Mouse (Mus musculus) heart, adult 11 months (tissue): ENCODE results near the gene Clybl.

ENCODE experiments used
- DNase-seq: peaks from one replicate; pipeline ENCODE4 v3.0.0; 2022

The Clybl gene

GRCm38 (mm10) chr14:122389684-122390370 lies 208.3 kb downstream of the Clybl start:
- peak; percentile 31 for DNase-seq

GRCm38 (mm10) chr14:122390935-122391334 lies 209.4 kb downstream of the Clybl start:
- no peak for DNase-seq

GRCm38 (mm10) chr14:122393119-122393518 lies 211.6 kb downstream of the Clybl start:
- DNase-seq = no peak

- peak; percentile 74 for DNase-seq
These were observed 217.2 kb downstream of the Clybl start for GRCm38 (mm10) chr14:122398676-122399075.

- peak; percentile 51 for DNase-seq
These were observed 218.4 kb downstream of the Clybl start for GRCm38 (mm10) chr14:122399906-122400305.

- DNase-seq = peak; percentile 45
These were observed 220.4 kb downstream of the Clybl start for GRCm38 (mm10) chr14:122401886-122402285.

GRCm38 (mm10) chr14:122402716-122403258 lies 221.3 kb downstream of the Clybl start:
- peak; percentile 53 for DNase-seq

- DNase-seq = peak; percentile 78
These were observed 222.0 kb downstream of the Clybl start for GRCm38 (mm10) chr14:122403422-122403940.

- DNase-seq = peak; percentile 62
These were observed 223.2 kb downstream of the Clybl start for GRCm38 (mm10) chr14:122404596-122405154.

GRCm38 (mm10) chr14:122405236-122405635 lies 223.7 kb downstream of the Clybl start:
- peak; percentile 44 for DNase-seq

- DNase-seq = peak; percentile 76
These were observed 224.5 kb downstream of the Clybl start for GRCm38 (mm10) chr14:122405897-122406540.

GRCm38 (mm10) chr14:122406541-122407219 lies 225.2 kb downstream of the Clybl start:
- DNase-seq = peak; percentile 85

- no peak for DNase-seq
These were observed 231.5 kb downstream of the Clybl start for GRCm38 (mm10) chr14:122412841-122413541.

GRCm38 (mm10) chr14:122413542-122413928 lies 232.0 kb downstream of the Clybl start:
- DNase-seq = peak; percentile 29

- DNase-seq = no peak
These were observed 233.3 kb downstream of the Clybl start for GRCm38 (mm10) chr14:122414786-122415185.

GRCm38 (mm10) chr14:122416166-122416771 lies 234.8 kb downstream of the Clybl start:
- DNase-seq = no peak

GRCm38 (mm10) chr14:122424441-122424840 lies 242.9 kb downstream of the Clybl start:
- no peak for DNase-seq

GRCm38 (mm10) chr14:122426529-122427203 lies 245.2 kb downstream of the Clybl start:
- no peak for DNase-seq

- DNase-seq = no peak
These were observed 245.7 kb downstream of the Clybl start for GRCm38 (mm10) chr14:122427204-122427560.

- DNase-seq = no peak
These were observed 246.2 kb downstream of the Clybl start for GRCm38 (mm10) chr14:122427654-122428053.

GRCm38 (mm10) chr14:122432558-122432957 lies 251.1 kb downstream of the Clybl start:
- no peak for DNase-seq
